Mouse (Mus musculus) ES-Bruce4 (cell line): ENCODE measurements at regions not wholly inside any gene's neighbourhood (a gene's known extent, or its start where the extent isn't known, plus 50 kb on each side); places are given as distances from the start of the nearest gene placed in this dataset.

Experiments used
- H3K27ac ChIP-seq: 2 replicates; pipeline ENCODE4 v1.5.1; 2012; ENCODE audit warnings: low read length, inconsistent platforms; ENCODE audit not compliant: insufficient read depth
- H3K27me3 ChIP-seq: 2 replicates; pipeline ENCODE4 v1.6.1; 2012; ENCODE audit warnings: mild to moderate bottlenecking, low read length, inconsistent platforms; ENCODE audit not compliant: control insufficient read depth, poor library complexity, insufficient read depth, severe bottlenecking
- H3K36me3 ChIP-seq: 2 replicates; pipeline ENCODE4 v1.6.1; 2012; ENCODE audit warnings: inconsistent platforms, mild to moderate bottlenecking, low read length, moderate library complexity; ENCODE audit not compliant: control insufficient read depth, poor library complexity, insufficient read depth, severe bottlenecking
- H3K4me1 ChIP-seq: one replicate; pipeline ENCODE4 v1.8.1; 2011; ENCODE audit warnings: low read length; ENCODE audit not compliant: control insufficient read depth, insufficient read depth
- H3K4me3 ChIP-seq: 2 replicates; pipeline ENCODE4 v1.5.1; 2011; ENCODE audit warnings: low read depth, mild to moderate bottlenecking, low read length
- H3K9ac ChIP-seq: 2 replicates; pipeline ENCODE4 v1.6.1; 2012; ENCODE audit warnings: low read depth, mild to moderate bottlenecking, inconsistent platforms; ENCODE audit not compliant: poor library complexity, severe bottlenecking
- H3K9me3 ChIP-seq: replicated peaks from 2 replicates; pipeline ENCODE4 v1.6.1; 2012; ENCODE audit warnings: mild to moderate bottlenecking, low read length, inconsistent platforms; ENCODE audit not compliant: control insufficient read depth, poor library complexity, insufficient read depth, severe bottlenecking
- CTCF ChIP-seq: IDR thresholded peaks from one replicate; pipeline ENCODE4 v1.8.1; 2011; ENCODE audit warnings: low read depth, low read length
- EP300 ChIP-seq: IDR thresholded peaks from 2 replicates; pipeline ENCODE4 v1.6.1; 2011; ENCODE audit warnings: low read depth, low read length; ENCODE audit not compliant: insufficient read depth
- POLR2A ChIP-seq: IDR thresholded peaks from one replicate; pipeline ENCODE4 v1.8.1; 2011; ENCODE audit warnings: low read length; ENCODE audit not compliant: insufficient read depth

GRCm38 (mm10) chr13:97550172-97550571 lies 210.3 kb downstream of the Gm10260 start:
- Histone ChIP-seq H3K27me3 (no peaks in the 10 kb centered on the region), H3K36me3 (no peaks in the 10 kb centered on the region), H3K27ac (0 out of 2 replicates have a peak overlapping the region, but pooled peaks have one; percentile 11), H3K9ac (no peak overlapping the region), H3K4me3 (no peak overlapping the region), H3K4me1 (peaks cover 9% of the 10 kb centered on the region), H3K9me3 (0 out of 2 replicates have a peak, but pooled peaks cover 2% of the 10 kb centered on the region)
- TF ChIP-seq POLR2A = no peak
- TF ChIP-seq CTCF = no peak
- no peak for TF ChIP-seq EP300

DNA sequence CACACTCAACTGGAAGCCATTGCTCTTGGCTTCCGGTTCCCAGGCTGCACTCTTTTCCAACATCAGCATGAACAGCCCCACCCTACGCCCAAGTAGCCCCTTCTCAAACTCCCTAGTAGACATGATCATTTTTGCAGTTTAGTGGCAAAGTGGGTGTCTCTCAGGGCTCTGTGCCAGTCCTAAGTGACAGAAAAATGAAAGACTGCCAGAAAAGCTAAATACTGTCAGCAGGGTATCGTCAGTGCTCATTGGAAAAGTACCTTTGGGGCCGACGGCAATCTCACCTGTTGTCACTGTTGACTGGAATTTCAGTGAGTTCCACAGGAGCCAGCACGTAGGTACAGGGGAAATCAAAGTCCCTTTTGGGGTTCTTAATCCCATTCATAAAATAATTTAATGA lies 211.0 kb downstream of the Gm10260 start:
- Histone ChIP-seq H3K27ac (no peak overlapping the region), H3K4me1 (peaks cover 9% of the 10 kb centered on the region), H3K9ac (no peak overlapping the region), H3K36me3 (no peaks in the 10 kb centered on the region), H3K4me3 (no peak overlapping the region), H3K27me3 (no peaks in the 10 kb centered on the region), H3K9me3 (0 out of 2 replicates have a peak, but pooled peaks cover 2% of the 10 kb centered on the region)
- TF ChIP-seq EP300 (no peak), CTCF (no peak), POLR2A (no peak)

DNA sequence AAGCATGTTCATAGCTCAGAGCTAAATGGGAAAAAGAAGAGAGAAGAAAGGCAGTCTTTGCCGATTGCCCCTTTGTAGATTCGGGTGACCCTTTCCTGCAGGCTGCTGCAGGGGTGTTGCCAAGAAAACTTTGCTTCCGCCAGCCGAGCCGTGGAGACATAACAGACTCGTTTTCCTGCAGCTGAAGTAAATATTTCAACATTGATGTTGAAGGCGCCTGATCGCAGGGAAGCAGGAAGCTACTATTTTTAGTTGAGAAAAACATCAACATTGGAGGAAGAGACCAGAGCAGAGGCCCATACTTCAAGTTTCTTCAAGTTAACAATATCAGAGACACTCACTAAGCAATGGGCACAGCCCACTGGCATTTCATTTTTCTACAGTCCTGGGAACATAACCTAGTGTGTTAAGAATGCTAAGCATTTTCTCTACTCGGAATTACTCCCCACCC lies 211.9 kb downstream of the Gm10260 start:
- TF ChIP-seq POLR2A = no peak
- no peak for TF ChIP-seq EP300
- TF ChIP-seq CTCF = no peak
- Histone ChIP-seq H3K36me3 (no peaks in the 10 kb centered on the region), H3K9ac (no peak overlapping the region), H3K4me3 (no peak overlapping the region), H3K27me3 (no peaks in the 10 kb centered on the region), H3K27ac (no peak overlapping the region), H3K4me1 (peaks cover 9% of the 10 kb centered on the region), H3K9me3 (0 out of 2 replicates have a peak, but pooled peaks cover 2% of the 10 kb centered on the region)

GRCm38 (mm10) chr13:97546936-97547335 lies 213.5 kb downstream of the Gm10260 start:
- TF ChIP-seq EP300 (no peak), CTCF (no peak), POLR2A (no peak)
- Histone ChIP-seq H3K27me3 (no peaks in the 10 kb centered on the region), H3K4me1 (peaks cover 9% of the 10 kb centered on the region), H3K36me3 (no peaks in the 10 kb centered on the region), H3K27ac (no peak overlapping the region), H3K4me3 (no peak overlapping the region), H3K9me3 (0 out of 2 replicates have a peak, but pooled peaks cover 2% of the 10 kb centered on the region), H3K9ac (no peak overlapping the region)

GRCm38 (mm10) chr13:97545971-97546454 lies 214.4 kb downstream of the Gm10260 start:
- no peak overlapping the region for H3K9ac ChIP-seq
- H3K27me3 ChIP-seq = no peaks in the 10 kb centered on the region
- H3K27ac ChIP-seq = no peak overlapping the region
- 0 out of 2 replicates have a peak, but pooled peaks cover 2% of the 10 kb centered on the region for H3K9me3 ChIP-seq
- TF ChIP-seq EP300 (no peak), POLR2A (no peak), CTCF (no peak)
- H3K36me3 ChIP-seq = no peaks in the 10 kb centered on the region
- no peak overlapping the region for H3K4me3 ChIP-seq
- peaks cover 4% of the 10 kb centered on the region for H3K4me1 ChIP-seq

DNA sequence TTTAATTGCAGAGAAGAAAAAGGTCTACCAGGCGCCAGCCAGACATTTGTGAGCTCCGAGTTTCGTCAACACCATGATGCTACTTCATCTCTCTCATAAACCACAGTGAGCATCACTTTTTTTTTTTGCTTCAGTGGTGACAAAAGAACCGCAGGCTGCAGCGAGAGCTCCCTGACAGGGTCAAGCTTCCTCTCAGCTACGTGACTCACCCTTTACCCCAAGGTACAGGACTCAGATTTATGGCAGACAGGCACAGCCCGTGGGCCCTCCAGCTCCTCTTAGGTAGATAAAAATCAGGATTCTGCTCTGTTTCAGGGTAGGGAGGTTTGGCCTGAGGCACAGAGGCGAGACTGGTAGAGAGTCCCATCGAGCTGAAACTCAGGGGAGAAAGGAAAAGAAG lies 220.7 kb downstream of the Gm10260 start:
- Histone ChIP-seq H3K9me3 (peaks cover 17% of the 10 kb centered on the region), H3K4me1 (no peaks in the 10 kb centered on the region), H3K27ac (no peak overlapping the region), H3K36me3 (no peaks in the 10 kb centered on the region), H3K27me3 (no peaks in the 10 kb centered on the region), H3K9ac (no peak overlapping the region), H3K4me3 (no peak overlapping the region)
- no peak for TF ChIP-seq CTCF
- no peak for TF ChIP-seq POLR2A
- no peak for TF ChIP-seq EP300
